Mouse (Mus musculus): Measurements from ENCODE around the gene Mesp1.

DNA sequence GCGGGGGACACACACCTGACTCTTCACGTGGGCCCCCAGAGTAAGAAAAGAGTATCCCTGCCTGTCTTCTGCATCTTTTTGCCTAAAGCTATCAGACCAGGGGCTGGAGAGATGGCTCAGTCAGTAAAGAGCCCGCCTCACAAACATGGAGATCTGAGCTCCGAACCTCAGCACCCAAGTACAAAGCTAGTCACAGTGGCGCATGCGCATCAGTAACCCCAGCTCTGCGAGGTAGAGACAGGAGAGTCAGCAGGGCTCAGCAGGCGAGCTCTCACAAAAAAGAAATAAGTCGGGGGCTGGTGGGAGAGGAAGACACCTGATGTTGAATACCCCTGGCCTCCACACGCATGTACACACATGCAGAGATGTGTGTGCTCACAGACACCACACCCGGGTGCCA is 26.4 kb upstream of the Mesp1 start:
- no peak for TF ChIP-seq GATA1 (IDR thresholded peaks at IDR 0.05; ENCODE audit: low read length)
- no peak for TF ChIP-seq TAL1 (IDR thresholded peaks at IDR 0.05; ENCODE audit: low read length)

All from erythroblast, embryonic 14.5 days (primary cell).